Mouse (Mus musculus) frontal cortex, adult (tissue): ENCODE measurements around the gene March9.
A peak's percentile ranks its signal among the peaks of the same experiment; 100 is the strongest.
"Not testable (repeated sequence)": the region's sequence is repeated elsewhere in the genome, so short reads cannot be mapped to it uniquely, and the experiment has no call there.

Experiments used
- ATAC-seq: cut with Nextera tagmentation; 2 replicates; pipeline ENCODE4 v1.9.2; 2017; ENCODE audit warnings: mild to moderate bottlenecking, moderate library complexity, mixed read lengths; ENCODE audit not compliant: low TSS enrichment

Gene March9

GRCm38 (mm10) chr10:127079665-127080391, 19.8 kb upstream of the March9 start:
- no peak for ATAC-seq

- no peak for ATAC-seq
These were observed 18.9 kb upstream of the March9 start for GRCm38 (mm10) chr10:127078677-127079575.

GRCm38 (mm10) chr10:127078001-127078676, 18.2 kb upstream of the March9 start:
- peak; percentile 56 for ATAC-seq

- no peak for ATAC-seq
These were observed 17.5 kb upstream of the March9 start for GRCm38 (mm10) chr10:127077515-127077914.

- ATAC-seq = peak; percentile 33; the same call in 1 of the 2 replicates
These were observed 16.1 kb upstream of the March9 start for GRCm38 (mm10) chr10:127076082-127076481.

GRCm38 (mm10) chr10:127075651-127076050, 15.7 kb upstream of the March9 start:
- ATAC-seq = no peak

GRCm38 (mm10) chr10:127075080-127075479, 15.1 kb upstream of the March9 start, which contains the start of gene Agap2:
Agap2 (plus strand) TSS chr10:127075284.
- ATAC-seq = no peak

- no peak for ATAC-seq
These were observed 14.0 kb upstream of the March9 start for GRCm38 (mm10) chr10:127073981-127074380.

GRCm38 (mm10) chr10:127072969-127073368, 13.0 kb upstream of the March9 start:
- not testable (repeated sequence) for ATAC-seq

- ATAC-seq = not testable (repeated sequence)
These were observed 12.3 kb upstream of the March9 start for GRCm38 (mm10) chr10:127072270-127072669.

GRCm38 (mm10) chr10:127071203-127071602, 11.2 kb upstream of the March9 start:
- no peak for ATAC-seq

- peak; percentile 82 for ATAC-seq
These were observed 10.5 kb upstream of the March9 start, which contains the start of gene Tspan31 for GRCm38 (mm10) chr10:127070190-127071121. Tspan31 (minus strand) TSS chr10:127070264.

GRCm38 (mm10) chr10:127069281-127070189, 9.6 kb upstream of the March9 start:
- peak; percentile 14 for ATAC-seq

GRCm38 (mm10) chr10:127068360-127069038, 8.5 kb upstream of the March9 start:
- ATAC-seq = no peak

- no peak for ATAC-seq
These were observed 6.6 kb upstream of the March9 start for GRCm38 (mm10) chr10:127066519-127067018.

- no peak for ATAC-seq
These were observed 6.0 kb upstream of the March9 start for GRCm38 (mm10) chr10:127065981-127066380.

GRCm38 (mm10) chr10:127063913-127064870, 4.2 kb upstream of the March9 start:
- no peak for ATAC-seq
